Mouse (Mus musculus) MN1 (cell line): ENCODE data around the gene Tmem69.

Source experiments
- DNase-seq: peaks from one replicate; pipeline ENCODE4 v3.0.0-alpha.2; 2016; ENCODE audit warnings: low spot score

Tmem69 gene

DNA sequence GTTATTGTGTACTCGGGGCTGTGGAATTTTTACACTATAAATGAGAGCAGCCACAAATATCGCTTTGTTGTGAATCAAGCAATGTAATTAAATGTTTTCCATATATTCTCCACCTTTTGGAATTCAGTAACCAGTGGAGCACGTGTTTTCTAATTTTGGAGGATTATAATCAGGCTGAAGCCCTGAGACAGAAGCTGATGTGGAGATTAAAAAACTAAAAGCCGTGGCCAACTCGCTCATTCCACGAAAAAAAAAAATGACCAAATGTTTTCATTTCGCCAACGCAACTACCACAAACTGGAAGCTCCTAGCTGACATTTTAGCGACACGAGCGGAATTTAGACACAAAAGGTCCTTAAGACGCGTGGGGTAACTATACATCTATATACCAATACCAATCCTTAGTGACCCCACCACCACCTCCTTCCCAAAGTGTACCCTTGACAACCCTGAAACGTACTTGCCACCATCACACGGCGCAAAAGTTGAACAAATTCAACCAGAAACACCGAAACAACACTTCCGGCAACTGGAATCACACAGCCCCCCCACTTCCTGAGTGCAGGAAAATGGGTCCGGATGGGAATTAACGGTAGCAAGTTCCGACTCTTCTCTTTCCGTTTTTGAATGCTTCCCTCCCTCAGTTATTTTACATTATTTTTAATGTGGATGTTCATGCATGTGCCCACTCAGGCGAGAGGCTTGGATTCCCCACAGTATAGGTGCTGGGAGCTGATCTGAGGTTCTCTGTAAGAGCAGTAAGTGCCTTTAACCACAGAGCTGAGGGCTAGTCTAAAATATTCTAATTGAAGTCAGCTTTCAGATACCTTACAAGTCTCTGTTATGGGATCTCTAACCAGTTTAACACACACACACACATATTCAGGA lies at the start of gene Tmem69:
Tmem69 (minus strand) TSS at position 524 of the 888 bp plus-strand sequence.
- peak; percentile 74 for DNase-seq

DNA sequence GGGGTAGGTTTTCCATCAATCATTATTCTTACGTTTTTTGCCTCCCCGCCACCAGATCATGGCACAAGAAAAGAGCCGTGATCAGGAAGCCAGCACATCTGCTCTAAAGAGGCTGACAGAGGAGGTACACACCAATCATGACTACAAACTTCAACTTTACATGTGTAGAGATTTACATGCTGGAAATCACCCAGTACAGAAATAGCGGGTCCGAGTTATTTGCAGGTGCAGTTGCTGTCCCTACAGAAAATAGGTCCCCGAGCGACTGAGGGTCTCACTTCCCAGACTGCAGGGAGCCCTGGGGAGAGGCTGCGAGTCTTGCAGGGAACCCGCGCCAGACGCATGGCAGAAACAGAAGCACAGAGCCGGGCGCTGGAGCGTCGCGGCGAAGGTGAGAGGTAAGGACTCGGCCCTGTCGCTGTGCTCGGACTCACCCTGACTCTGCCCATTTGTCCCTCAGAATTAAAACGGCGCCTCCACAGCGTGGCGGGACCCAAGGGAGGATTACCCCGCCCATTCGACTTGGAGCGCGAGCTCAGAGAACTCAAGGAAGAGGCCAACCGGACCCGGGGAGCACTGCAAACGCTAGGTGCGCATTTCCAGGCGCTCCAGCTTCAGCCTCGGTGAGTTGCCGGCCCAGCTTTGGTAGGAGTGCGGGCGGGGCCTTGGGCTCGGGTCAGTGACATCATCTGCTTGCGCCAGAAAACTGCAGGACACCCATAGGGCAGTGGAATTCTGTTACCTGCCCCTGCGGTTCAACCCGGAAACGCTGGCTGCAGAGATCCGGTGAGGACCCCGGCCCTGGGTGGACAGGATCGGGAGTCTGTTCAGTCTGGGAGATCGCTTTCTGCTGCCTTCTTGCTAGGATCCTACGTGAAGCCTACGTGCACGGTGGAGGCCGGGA lies 41.5 kb upstream of the Tmem69 start:
- DNase-seq, result peak; percentile 71

DNA sequence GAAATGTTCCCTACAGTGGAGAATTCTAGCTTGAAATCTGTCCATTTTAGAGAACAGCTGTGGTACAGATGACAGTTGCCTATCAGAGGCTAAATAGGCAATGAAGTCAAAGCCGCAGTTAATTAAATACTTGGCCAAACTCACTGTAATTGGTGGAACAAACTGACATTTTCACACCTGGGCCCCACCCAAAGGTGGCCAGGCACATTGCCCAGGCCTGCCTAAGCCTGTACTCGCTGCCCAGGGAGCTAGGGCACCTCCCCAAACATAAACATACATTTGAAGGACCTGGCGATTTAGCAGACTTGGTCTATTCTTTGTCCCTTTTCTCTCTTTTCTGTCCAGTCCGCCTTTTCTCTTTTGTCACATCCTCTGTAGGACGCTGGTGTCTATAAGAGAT lies 40.6 kb upstream of the Tmem69 start, which contains the start of gene Ccdc17:
Ccdc17 (plus strand) TSS at position 276 of the 400 bp plus-strand sequence.
- DNase-seq, result peak; percentile 7

DNA sequence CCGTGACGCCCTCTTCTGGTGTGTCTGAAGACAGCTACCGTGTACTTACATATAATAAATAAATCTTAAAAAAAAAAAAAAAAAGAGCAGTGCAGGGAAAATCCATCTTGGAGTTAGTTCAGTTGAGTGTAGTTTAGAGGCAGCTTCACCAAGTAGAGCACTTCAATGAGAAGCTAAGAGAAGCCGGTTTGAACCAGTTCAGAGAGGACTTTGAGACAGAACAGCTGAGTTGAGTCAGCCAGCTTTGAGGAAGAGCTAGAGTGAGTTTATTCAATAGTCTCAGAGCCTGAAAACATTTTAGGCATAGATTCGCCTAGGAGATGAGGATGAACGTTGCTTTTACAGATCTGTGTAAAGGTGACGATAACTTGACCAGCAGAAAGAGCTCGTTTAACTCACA lies 40.1 kb upstream of the Tmem69 start:
- DNase-seq, result no peak

- peak; percentile 7 for DNase-seq
Observed at GRCm38 (mm10) chr4:116558151-116558882, 2.6 kb upstream of the Tmem69 start.

GRCm38 (mm10) chr4:116557306-116558121 lies 1.8 kb upstream of the Tmem69 start, which contains the start of gene Gpbp1l1:
Gene Gpbp1l1, plus strand, starts transcription at chr4:116557658.
- DNase-seq, result peak; percentile 90

DNA sequence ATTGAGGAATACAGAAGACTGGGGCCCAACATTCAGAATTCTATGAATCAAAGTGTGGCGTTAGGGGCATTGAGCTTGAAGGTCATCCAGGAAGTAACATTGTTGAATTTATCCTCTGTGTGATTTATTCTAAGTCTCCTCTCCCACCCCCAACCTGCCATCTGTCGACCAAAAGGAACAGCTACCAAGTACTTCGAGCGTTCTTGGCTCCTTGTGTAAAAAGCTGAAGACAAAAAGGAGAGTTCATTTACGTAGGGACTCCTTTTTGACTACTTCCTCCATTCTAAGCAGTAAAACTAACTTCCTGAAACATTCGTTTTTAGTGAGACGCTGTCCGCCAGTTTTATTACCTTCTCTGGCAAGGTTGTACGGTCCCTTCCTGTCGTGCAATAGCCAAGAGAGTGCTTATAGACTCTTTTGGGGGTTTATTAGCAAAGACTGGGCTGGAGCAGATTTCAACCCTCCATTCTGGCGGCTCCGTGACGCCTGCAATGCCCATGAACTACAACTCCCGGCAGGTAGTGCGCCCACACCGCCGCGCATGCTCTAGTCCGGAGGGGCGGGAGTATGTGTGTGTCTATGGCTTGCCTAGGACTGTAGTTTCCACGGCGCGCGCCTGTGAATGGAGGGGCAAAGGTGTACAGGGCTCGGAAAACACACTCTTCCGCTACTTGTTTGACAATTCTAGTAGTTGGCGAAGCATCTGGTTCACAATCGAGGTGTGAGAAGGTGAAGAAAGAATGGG lies 997 bp upstream of the Tmem69 start:
- DNase-seq, result peak; percentile 86

- no peak for DNase-seq
Observed at GRCm38 (mm10) chr4:116553035-116553434, 2.7 kb downstream of the Tmem69 start.

DNA sequence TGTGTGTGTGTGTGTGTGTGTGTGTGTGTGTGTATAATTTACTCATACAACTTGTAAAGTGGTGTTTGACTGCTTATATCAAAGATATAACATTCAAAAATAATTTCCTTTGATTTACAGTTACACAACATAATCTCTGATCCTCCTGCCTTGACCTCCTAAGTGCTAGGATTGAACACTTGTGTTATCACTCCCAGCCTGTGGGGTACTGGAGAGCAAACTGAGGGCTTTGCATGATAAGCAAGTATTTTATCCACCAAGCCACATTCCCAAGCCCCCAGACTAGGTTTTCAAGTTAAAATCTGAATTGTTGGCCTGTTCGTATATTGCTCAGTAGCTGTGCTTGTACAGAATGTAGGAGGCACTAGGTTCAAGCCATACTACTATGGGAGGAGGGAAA lies 5.3 kb downstream of the Tmem69 start:
- DNase-seq, result no peak

- no peak for DNase-seq
Observed at GRCm38 (mm10) chr4:116537737-116538136, 18.0 kb downstream of the Tmem69 start.

DNA sequence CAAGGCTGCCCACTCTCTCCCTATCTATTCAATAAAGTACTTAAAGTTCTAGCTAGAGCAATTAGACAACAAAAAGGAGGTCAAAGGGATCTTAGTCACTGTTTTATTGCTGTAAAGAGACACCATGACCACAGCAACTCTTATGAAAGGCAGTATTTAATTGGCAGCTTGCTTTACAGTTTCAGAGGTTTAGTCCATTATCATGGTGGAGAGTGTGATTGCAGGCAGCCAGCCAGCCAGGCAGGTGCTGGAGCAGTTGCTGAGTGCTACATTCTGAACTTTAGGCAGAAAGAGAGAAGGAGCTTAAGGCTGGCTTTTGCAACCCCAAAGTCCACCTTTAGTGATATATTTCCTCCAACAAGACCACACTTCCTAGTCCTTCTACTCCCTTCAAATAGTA lies 19.4 kb downstream of the Tmem69 start:
- DNase-seq, result no peak

- no peak for DNase-seq
Observed at GRCm38 (mm10) chr4:116531109-116531508, 24.6 kb downstream of the Tmem69 start.

DNA sequence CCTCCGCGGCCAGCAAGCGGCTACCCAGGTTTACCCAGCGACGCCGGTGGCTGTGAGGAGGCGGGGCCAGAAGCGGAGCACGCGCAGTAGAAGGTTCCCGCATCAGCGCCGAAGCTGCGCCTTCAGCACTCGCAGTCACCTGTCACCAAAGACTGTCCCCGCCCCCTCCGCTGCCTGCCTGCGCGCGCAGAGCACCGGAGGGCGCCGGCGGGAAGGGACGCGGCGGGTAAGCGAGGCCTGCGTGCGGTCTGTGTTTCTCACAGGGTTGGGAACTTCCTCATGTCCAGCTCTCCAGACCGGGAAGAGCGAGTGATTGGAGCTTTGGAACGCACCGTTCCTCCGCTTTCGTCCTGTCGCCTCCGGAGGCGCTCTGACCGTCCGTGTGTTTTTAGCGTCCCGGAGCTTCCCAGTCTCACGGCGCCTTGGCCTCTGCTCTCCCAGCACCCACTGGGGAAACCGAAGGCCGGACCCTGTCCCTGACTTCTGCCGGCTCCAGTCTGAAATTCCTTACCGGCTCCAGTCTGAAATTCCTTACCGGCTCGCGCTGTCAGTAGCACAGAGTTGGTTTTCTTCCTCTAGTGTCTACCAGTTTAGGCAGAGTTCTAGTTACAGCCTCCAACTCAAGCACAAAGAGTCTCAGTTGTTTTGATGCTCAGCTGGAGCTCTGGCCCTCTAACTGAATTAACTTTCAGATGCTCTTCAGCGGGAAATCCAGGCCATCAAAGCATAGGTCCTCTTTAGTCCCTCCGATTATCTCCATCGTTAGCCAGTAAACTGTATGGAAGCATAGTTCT lies 48.1 kb downstream of the Tmem69 start, which contains the start of gene Ipp:
Ipp (plus strand) TSS at position 125 of the 794 bp plus-strand sequence.
- peak; percentile 91 for DNase-seq

DNA sequence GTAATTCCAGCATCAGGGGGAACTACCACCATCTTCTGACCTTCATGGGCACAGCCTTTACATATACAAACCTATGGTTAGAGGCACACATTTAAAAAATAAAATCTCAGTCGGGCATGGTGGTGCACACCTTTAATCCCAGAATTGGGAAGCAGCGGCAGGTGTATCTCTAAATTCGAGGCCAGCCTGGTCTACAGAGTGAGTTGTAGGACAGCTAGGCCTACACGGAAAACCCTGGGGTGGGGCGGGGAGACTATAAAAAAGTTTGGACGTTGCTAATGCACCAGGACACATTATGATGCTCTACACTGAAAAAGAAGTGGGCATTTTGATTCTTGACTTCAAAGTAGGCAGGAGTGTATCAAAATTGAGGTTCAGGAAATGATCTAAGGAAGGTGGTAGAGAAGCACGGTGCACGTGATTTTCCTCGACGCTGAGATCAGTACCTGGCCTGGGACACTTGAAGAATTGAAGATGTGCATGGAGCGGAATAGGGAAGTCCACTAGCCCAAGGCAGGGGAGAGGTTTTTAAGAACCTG lies 48.8 kb downstream of the Tmem69 start:
- DNase-seq, result no peak
